Mouse (Mus musculus) CH12.LX (cell line): Measurements from ENCODE around the gene Trpm5. TPM values are rescaled to one million over a fixed set of nuclear protein-coding genes. Genes with fewer than 3 reads are reported as not detected.

Source experiments
- DNase-seq: peaks from one replicate; pipeline ENCODE4 v3.0.0-alpha.2; 2013; ENCODE audit errors: extremely low read depth
- H3K27ac ChIP-seq: 2 replicates; pipeline ENCODE4 v1.5.1; 2012; ENCODE audit warnings: low read depth, mild to moderate bottlenecking, control low read depth, moderate library complexity; ENCODE audit not compliant: insufficient read depth
- H3K27me3 ChIP-seq: replicated peaks from 2 replicates; pipeline ENCODE3; 2012; ENCODE audit warnings: inconsistent platforms
- H3K36me3 ChIP-seq, 2 experiments: replicated peaks in 1 of 2; 2 replicates each; pipeline versions ENCODE3 to v1.6.1; 2012; ENCODE audit warnings: inconsistent platforms in 1 of 2, low read length in 1 of 2, mild to moderate bottlenecking in 1 of 2, mixed read lengths in 1 of 2, moderate library complexity in 1 of 2; ENCODE audit not compliant: control insufficient read depth in 1 of 2, insufficient read depth in 1 of 2
- H3K4me1 ChIP-seq, 2 experiments: 2 replicates each; pipeline ENCODE4 v1.6.1; 2012; ENCODE audit warnings: inconsistent platforms in 1 of 2, moderate library complexity in 1 of 2; ENCODE audit not compliant: insufficient read depth in 2 of 2, control insufficient read depth in 1 of 2
- H3K4me2 ChIP-seq: 2 replicates; pipeline ENCODE4 v1.6.1; 2012; ENCODE audit warnings: low read depth, mild to moderate bottlenecking, control low read depth; ENCODE audit not compliant: poor library complexity, insufficient read depth, severe bottlenecking
- H3K4me3 ChIP-seq, 3 experiments: fragments of 150-350 bp in 1 of 3; sonication (generic) in 1 of 3; replicated peaks in 1 of 3; 2 replicates each; pipeline versions ENCODE3 to v1.5.1; 2011 to 2012; ENCODE audit warnings: low read depth in 2 of 3, low read length in 2 of 3, mild to moderate bottlenecking in 2 of 3, moderate library complexity in 2 of 3, control low read depth in 1 of 3, improper control_type of control experiment in 1 of 3, inconsistent platforms in 1 of 3, mixed read lengths in 1 of 3; ENCODE audit not compliant: poor library complexity in 1 of 3
- H3K79me2 ChIP-seq: replicated peaks from 2 replicates; pipeline ENCODE4 v1.6.1; 2012; ENCODE audit warnings: mild to moderate bottlenecking, moderate library complexity; ENCODE audit not compliant: control insufficient read depth, poor library complexity, insufficient read depth, severe bottlenecking; ENCODE audit errors: extremely low read depth
- H3K9ac ChIP-seq: 2 replicates; pipeline ENCODE4 v1.6.1; 2012; ENCODE audit warnings: low read depth, mild to moderate bottlenecking, control low read depth, moderate library complexity; ENCODE audit not compliant: insufficient read depth
- H3K9me3 ChIP-seq: replicated peaks from 2 replicates; pipeline ENCODE3; 2012; ENCODE audit warnings: low read length, inconsistent platforms, mixed read lengths
- BHLHE40 ChIP-seq: IDR thresholded peaks from 2 replicates; pipeline ENCODE4 v1.6.1; 2011; ENCODE audit warnings: mild to moderate bottlenecking, low read depth, low read length, improper control_type of control experiment
- CHD1 ChIP-seq: IDR thresholded peaks from 2 replicates; pipeline ENCODE4 v1.6.1; 2012; ENCODE audit warnings: low read depth, low read length, improper control_type of control experiment, inconsistent platforms
- CHD2 ChIP-seq: IDR thresholded peaks from 2 replicates; pipeline ENCODE4 v1.6.1; 2011; ENCODE audit warnings: low read length, improper control_type of control experiment
- CTCF ChIP-seq, 2 experiments: IDR thresholded peaks in 1 of 2; conservative IDR thresholded peaks in 1 of 2; 2 replicates each; pipeline ENCODE4 v1.5.1; 2011 to 2012; ENCODE audit warnings: low read depth in 2 of 2, low read length in 2 of 2, improper control_type of control experiment in 1 of 2, inconsistent platforms in 1 of 2, mild to moderate bottlenecking in 1 of 2, moderate library complexity in 1 of 2
- E2F4 ChIP-seq: IDR thresholded peaks from 2 replicates; pipeline ENCODE4 v1.6.1; 2011; ENCODE audit warnings: low read depth, low read length, improper control_type of control experiment; ENCODE audit not compliant: insufficient replicate concordance
- ELF1 ChIP-seq: IDR thresholded peaks from 2 replicates; pipeline ENCODE4 v1.6.1; 2014; ENCODE audit warnings: low read depth, mild to moderate bottlenecking, inconsistent platforms, low read length, improper control_type of control experiment
- ETS1 ChIP-seq: conservative IDR thresholded peaks from 2 replicates; pipeline ENCODE4 v1.6.1; 2012; ENCODE audit warnings: low read depth, mild to moderate bottlenecking, inconsistent platforms, low read length, improper control_type of control experiment, moderate library complexity
- IRF4 ChIP-seq: IDR thresholded peaks from 2 replicates; pipeline ENCODE4 v1.6.1; 2014; ENCODE audit warnings: low read depth, mild to moderate bottlenecking, inconsistent platforms, low read length, improper control_type of control experiment
- JUND ChIP-seq: conservative IDR thresholded peaks from 2 replicates; pipeline ENCODE4 v1.6.1; 2011; ENCODE audit warnings: low read depth, low read length, improper control_type of control experiment
- MAX ChIP-seq: IDR thresholded peaks from 2 replicates; pipeline ENCODE4 v1.6.1; 2011; ENCODE audit warnings: low read length, improper control_type of control experiment
- MAZ ChIP-seq: IDR thresholded peaks from 2 replicates; pipeline ENCODE4 v1.6.1; 2012; ENCODE audit warnings: low read depth, mild to moderate bottlenecking, inconsistent platforms, low read length, improper control_type of control experiment, moderate library complexity
- MEF2A ChIP-seq: IDR thresholded peaks from 2 replicates; pipeline ENCODE4 v1.6.1; 2014; ENCODE audit warnings: low read depth, mild to moderate bottlenecking, inconsistent platforms, low read length, improper control_type of control experiment, borderline replicate concordance
- MYC ChIP-seq: IDR thresholded peaks from 2 replicates; pipeline ENCODE4 v1.6.1; 2011; ENCODE audit warnings: low read depth, mild to moderate bottlenecking, improper control_type of control experiment, low read length
- NELFE ChIP-seq: IDR thresholded peaks from 2 replicates; pipeline ENCODE4 v1.6.1; 2011; ENCODE audit warnings: low read depth, low read length, improper control_type of control experiment
- PAX5 ChIP-seq: IDR thresholded peaks from 2 replicates; pipeline ENCODE4 v1.6.1; 2012; ENCODE audit warnings: low read length, inconsistent platforms, mixed read lengths
- POLR2A ChIP-seq: IDR thresholded peaks from 2 replicates; pipeline ENCODE4 v1.6.1; 2011; ENCODE audit warnings: low read depth, mild to moderate bottlenecking, improper control_type of control experiment, low read length
- POLR2AphosphoS2 ChIP-seq: IDR thresholded peaks from 2 replicates; pipeline ENCODE4 v1.6.1; 2011; ENCODE audit warnings: low read depth, low read length, improper control_type of control experiment
- RCOR1 ChIP-seq: conservative IDR thresholded peaks from 2 replicates; pipeline ENCODE4 v1.6.1; 2012; ENCODE audit warnings: low read depth, mild to moderate bottlenecking, inconsistent platforms, low read length, improper control_type of control experiment
- SIN3A ChIP-seq: IDR thresholded peaks from 2 replicates; pipeline ENCODE4 v1.6.1; 2012; ENCODE audit warnings: low read length, improper control_type of control experiment, inconsistent platforms
- SMC3 ChIP-seq: IDR thresholded peaks from 2 replicates; pipeline ENCODE4 v1.6.1; 2011; ENCODE audit warnings: low read depth, low read length, improper control_type of control experiment
- TBP ChIP-seq: conservative IDR thresholded peaks from 2 replicates; pipeline ENCODE4 v1.6.1; 2011; ENCODE audit warnings: low read depth, low read length, improper control_type of control experiment
- TCF12 ChIP-seq: IDR thresholded peaks from 2 replicates; pipeline ENCODE4 v1.6.1; 2014; ENCODE audit warnings: low read depth, mild to moderate bottlenecking, inconsistent platforms, low read length, improper control_type of control experiment
- UBTF ChIP-seq: IDR thresholded peaks from 2 replicates; pipeline ENCODE4 v1.6.1; 2012; ENCODE audit warnings: low read depth, mild to moderate bottlenecking, inconsistent platforms, low read length, improper control_type of control experiment, moderate library complexity
- USF2 ChIP-seq: conservative IDR thresholded peaks from 2 replicates; pipeline ENCODE4 v1.6.1; 2011; ENCODE audit warnings: low read depth, low read length, improper control_type of control experiment
- ZKSCAN1 ChIP-seq: IDR thresholded peaks from 2 replicates; pipeline ENCODE4 v1.6.1; 2012; ENCODE audit warnings: low read depth, inconsistent platforms, low read length, improper control_type of control experiment, borderline replicate concordance
- ZMIZ1 ChIP-seq: IDR thresholded peaks from 2 replicates; pipeline ENCODE4 v1.6.1; 2012; ENCODE audit warnings: low read depth, mild to moderate bottlenecking, inconsistent platforms, low read length, improper control_type of control experiment
- ZNF384 ChIP-seq: IDR thresholded peaks from 2 replicates; pipeline ENCODE4 v1.6.1; 2012; ENCODE audit warnings: low read depth, low read length, improper control_type of control experiment, inconsistent platforms
- dilution Hi-C: fragments of 300-500 bp; cut with MboI; formaldehyde crosslinking; loops from 2 replicates; pipeline ENCODE4 v1.14.3; 2020; ENCODE audit warnings: low sequenced_read_pairs; ENCODE audit not compliant: extremely low pct_unique_long_range_greater_than_20kb, extremely low pct_ligation_motif_present
- in situ Hi-C: fragments of 300-500 bp; cut with MboI; formaldehyde crosslinking; loops from 3 replicates; pipeline ENCODE4 v1.14.3; 2019; ENCODE audit warnings: low sequenced_read_pairs, low pct_ligation_motif_present, low pct_unique_long_range_greater_than_20kb, mixed read lengths
- polyA plus RNA-seq: library from polyadenylated mRNA; unstranded; fragments of >175 nt; gene quantifications from 2 replicates; pipeline ENCODE4 v1.2.1, GENCODE M21; 2012; ENCODE audit warnings: low read depth; ENCODE audit not compliant: insufficient read length
- total RNA-seq, 2 experiments: library from RNA; depleted of rRNA; stranded (reverse); fragments of 300-350 nt in 1 of 2; fragments of >200 nt in 1 of 2; gene quantifications; 2 replicates each; pipeline ENCODE4 v1.2.3; 2012 to 2014

Gene Trpm5
- total and polyA plus RNA-seq, 3 experiments = 1.1 to 3.0 (median 1.5) TPM

DNA sequence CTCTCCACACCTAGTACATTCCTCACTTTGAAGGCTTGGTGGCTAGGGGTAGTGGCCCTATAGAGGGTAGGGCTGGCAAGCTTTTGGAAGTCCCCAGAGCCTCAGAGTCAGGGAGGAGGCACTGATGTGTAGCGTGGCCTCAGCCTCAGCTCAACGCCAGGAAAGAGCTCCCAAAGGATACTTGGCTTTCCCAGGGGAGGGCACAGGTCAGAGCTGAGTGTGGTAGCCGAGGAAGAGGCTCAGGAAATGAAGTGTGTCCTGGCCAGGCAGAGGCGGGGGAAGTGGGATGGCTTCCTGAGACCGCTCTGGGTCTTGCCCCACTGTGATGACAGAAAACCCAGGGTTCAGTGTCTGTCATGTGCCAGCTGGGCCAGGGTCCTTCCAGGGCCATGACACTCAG lies 42.1 kb upstream of the Trpm5 start:
- Histone ChIP-seq H3K27ac (no peak overlapping the region), H3K4me1 (peaks cover 0 to 4% of the 10 kb centered on the region in 2 experiments; a peak in 1 of 4 replicates), H3K36me3 (no peaks in the 10 kb centered on the region), H3K4me3 (no peak overlapping the region), H3K9me3 (no peaks in the 10 kb centered on the region), H3K4me2 (no peak overlapping the region), H3K9ac (no peak overlapping the region), H3K79me2 (no peaks in the 10 kb centered on the region), H3K27me3 (peaks cover 75% of the 10 kb centered on the region)
- no peak for TF ChIP-seq RCOR1
- no peak for TF ChIP-seq TBP
- no peak for TF ChIP-seq POLR2A
- TF ChIP-seq CHD2 = no peak
- no peak for TF ChIP-seq MEF2A
- no peak for TF ChIP-seq TCF12
- no peak for TF ChIP-seq PAX5
- no peak for TF ChIP-seq CHD1
- no peak for TF ChIP-seq CTCF (conservative IDR thresholded peaks at IDR 0.05 in 1 of 2, IDR thresholded peaks at IDR 0.05 in 1 of 2; ENCODE audit: low read depth in 2 of 2, low read length in 2 of 2)
- TF ChIP-seq JUND = no peak
- TF ChIP-seq ZKSCAN1 = no peak
- TF ChIP-seq MYC = no peak
- no peak for TF ChIP-seq IRF4
- dilution Hi-C loops (no loop called here), in situ Hi-C loops (loop anchor here (25.0 kb wide), 1 partner anchor 601 kb away; no protein-coding TSS in a partner anchor)
- no peak for DNase-seq

GRCm38 (mm10) chr7:143136125-143136524 lies 41.7 kb upstream of the Trpm5 start:
- dilution Hi-C loops = no loop called here
- no peak for DNase-seq

GRCm38 (mm10) chr7:143132815-143133214 lies 38.4 kb upstream of the Trpm5 start:
- H3K4me2 ChIP-seq = no peak overlapping the region
- peaks cover 0 to 4% of the 10 kb centered on the region in 2 experiments; a peak in 1 of 4 replicates for H3K4me1 ChIP-seq
- H3K4me3 ChIP-seq = no peak overlapping the region
- H3K36me3 ChIP-seq = no peaks in the 10 kb centered on the region
- no peak for DNase-seq
- dilution Hi-C loops = no loop called here
- no peak for TF ChIP-seq NELFE
- no peak for TF ChIP-seq E2F4
- TF ChIP-seq ZMIZ1 = no peak
- TF ChIP-seq ETS1 = no peak
- TF ChIP-seq POLR2AphosphoS2 = no peak
- TF ChIP-seq IRF4 = no peak
- no peak for TF ChIP-seq USF2
- no peak for TF ChIP-seq ELF1
- TF ChIP-seq MAX = no peak
- TF ChIP-seq MAZ = no peak
- TF ChIP-seq MEF2A = no peak
- no peak for TF ChIP-seq SIN3A
- TF ChIP-seq TCF12 = no peak
- no peak for TF ChIP-seq TBP
- TF ChIP-seq ZKSCAN1 = no peak
- no peak for TF ChIP-seq CTCF (conservative IDR thresholded peaks at IDR 0.05 in 1 of 2, IDR thresholded peaks at IDR 0.05 in 1 of 2; ENCODE audit: low read depth in 2 of 2, low read length in 2 of 2)
- TF ChIP-seq UBTF = no peak
- TF ChIP-seq MYC = no peak
- TF ChIP-seq ZNF384 = no peak
- no peak for TF ChIP-seq BHLHE40
- TF ChIP-seq, all 38 proteins: peak for 0
- in situ Hi-C loops = loop anchor here (5.0 to 25.0 kb wide), 2 partner anchors 36 to 604 kb away; no protein-coding TSS in a partner anchor
- Histone ChIP-seq H3K79me2 (no peaks in the 10 kb centered on the region), H3K27me3 (peaks cover 77% of the 10 kb centered on the region), H3K27ac (no peak overlapping the region), H3K9me3 (no peaks in the 10 kb centered on the region), H3K9ac (no peak overlapping the region)

More at GRCm38 (mm10) chr7:143136125-143136524, 41.7 kb upstream of the Trpm5 start:
- Histone ChIP-seq H3K9ac (no peak overlapping the region), H3K79me2 (no peaks in the 10 kb centered on the region), H3K9me3 (no peaks in the 10 kb centered on the region), H3K4me3 (no peak overlapping the region), H3K27ac (no peak overlapping the region), H3K27me3 (peaks cover 79% of the 10 kb centered on the region), H3K4me1 (peaks cover 0 to 4% of the 10 kb centered on the region in 2 experiments; a peak in 1 of 4 replicates), H3K4me2 (no peak overlapping the region), H3K36me3 (no peaks in the 10 kb centered on the region)
- no peak for TF ChIP-seq SMC3
- in situ Hi-C loops = loop anchor here (25.0 kb wide), 1 partner anchor 601 kb away; no protein-coding TSS in a partner anchor
